Comparison of ENCODE assay signal across 14 mouse cellular contexts in the genomic region with DNA sequence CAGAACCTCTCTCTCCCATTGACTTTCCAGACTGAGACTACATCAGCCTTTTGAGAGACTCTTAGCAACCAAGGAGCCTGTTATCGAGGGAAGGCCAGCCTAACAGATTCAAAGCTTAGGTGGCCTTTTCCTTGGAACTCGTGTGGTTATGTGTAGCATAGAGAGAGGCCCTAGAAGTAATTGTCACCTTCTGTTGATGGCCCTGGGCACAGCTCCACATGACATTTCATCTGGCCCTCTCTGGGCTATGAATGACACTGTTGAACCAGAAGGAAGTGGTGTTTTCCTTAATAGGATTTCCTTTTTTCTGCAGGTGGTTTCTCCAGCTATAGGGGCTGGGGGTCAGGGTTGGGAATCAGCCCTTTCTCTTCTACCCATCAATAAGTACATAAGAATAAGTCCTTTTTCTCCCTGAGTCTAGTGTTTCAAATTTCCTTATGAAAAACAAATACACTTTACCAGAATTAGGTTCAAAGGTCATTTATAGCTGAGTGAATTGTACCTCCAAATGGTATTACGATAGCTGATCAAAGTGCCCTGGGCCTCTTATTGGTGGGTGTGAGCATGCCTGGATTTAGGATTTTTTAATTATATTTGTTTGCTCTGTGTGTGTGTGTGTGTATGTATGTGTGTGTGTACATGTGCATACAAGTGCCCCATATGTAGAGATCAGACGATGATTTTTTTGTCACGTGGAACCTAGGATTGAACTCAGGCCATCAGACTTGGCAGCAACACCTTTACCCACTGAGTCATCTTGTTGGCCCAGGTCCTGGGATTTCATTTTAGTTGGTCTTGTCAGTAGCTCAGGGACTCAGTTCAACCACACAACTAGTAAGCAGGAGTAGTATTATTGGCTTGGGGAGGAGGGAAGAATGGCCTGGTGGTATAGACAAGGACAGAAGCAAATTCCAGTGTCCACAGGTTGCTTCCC.
A peak's percentile ranks its signal among the peaks of the same experiment; 100 is the strongest.
DNase-seq lines count a peak whose midpoint lies in the region; ATAC-seq and TF ChIP-seq lines count a peak whose summit lies in the region.
"Had no signal": no experiment of that assay in that cellular context is flagged by ENCODE, and none has a peak within 500 bp of the region (broad histone marks: within the 10 kb centered on the region; RNA-seq: fewer than 3 reads in every experiment).

No protein-coding gene starts in this region.

- no peak for ATAC-seq in forebrain, embryonic 12.5 days (ENCODE audit: low FRiP score)
- ATAC-seq in forebrain, embryonic 13.5 days, result no peak
- 0 out of 2 replicates have a peak, but pooled peaks have one; percentile 50 for ATAC-seq in intestine, embryonic 14.5 days (replicated peaks; ENCODE audit: low FRiP score, low TSS enrichment, low read depth)

- TF ChIP-seq CTCF in MEL (IDR thresholded peaks at IDR 0.05 in 2 of 3, conservative IDR thresholded peaks at IDR 0.05 in 1 of 3; ENCODE audit: control insufficient read depth in 1 of 3, insufficient read depth in 1 of 3, low read depth in 2 of 3, low read length in 3 of 3, poor library complexity in 1 of 3, severe bottlenecking in 1 of 3), result no peak

- H3K79me2 ChIP-seq in MEL (ENCODE audit: control insufficient read depth, insufficient read depth, low read length, poor library complexity), result no peaks in the 10 kb centered on the region

- intact Hi-C loops in heart, postnatal 36 days (cut with DNase I), result no loop called here

- H3K9ac ChIP-seq in forebrain, embryonic 12.5 days, result no peak overlapping the region
- H3K9ac ChIP-seq in forebrain, embryonic 13.5 days, result no peak overlapping the region
- H3K9ac ChIP-seq in MEL (ENCODE audit: control insufficient read depth, low read depth, low read length, poor library complexity, severe bottlenecking), result no peak overlapping the region
- no peak overlapping the region for H3K9ac ChIP-seq in intestine, embryonic 14.5 days (ENCODE audit: low read length)
- H3K9ac ChIP-seq: limb, embryonic 13.5 days had no signal

- no peak overlapping the region for H3K4me3 ChIP-seq in forebrain, embryonic 12.5 days (replicated peaks)
- no peak overlapping the region for H3K4me3 ChIP-seq in forebrain, embryonic 13.5 days
- no peak overlapping the region for H3K4me3 ChIP-seq in MEL (ENCODE audit: control insufficient read depth in 1 of 2, insufficient read depth in 1 of 2, low read depth in 2 of 2, low read length in 2 of 2)
- no peak overlapping the region for H3K4me3 ChIP-seq in intestine, embryonic 14.5 days (ENCODE audit: low read depth, low read length)
- H3K4me3 ChIP-seq: heart, adult 2 months; limb, embryonic 13.5 days had no signal

- no peaks in the 10 kb centered on the region for H3K36me3 ChIP-seq in forebrain, embryonic 12.5 days (replicated peaks)
- H3K36me3 ChIP-seq in forebrain, embryonic 13.5 days (ENCODE audit: poor library complexity, severe bottlenecking), result no peaks in the 10 kb centered on the region
- H3K36me3 ChIP-seq in MEL (ENCODE audit: control insufficient read depth in 1 of 2, insufficient read depth in 2 of 2, low read length in 2 of 2), result peaks cover 0 to 12% of the 10 kb centered on the region in 2 experiments; a peak in 2 of 4 replicates
- no peaks in the 10 kb centered on the region for H3K36me3 ChIP-seq in intestine, embryonic 14.5 days (ENCODE audit: control insufficient read depth, insufficient read depth, low read length)
- H3K36me3 ChIP-seq: limb, embryonic 13.5 days had no signal

- TF ChIP-seq EP300 in MEL (IDR thresholded peaks at IDR 0.05; ENCODE audit: low read depth in 1 of 2, low read length in 2 of 2), result no peak

- peaks cover under 1% of the 10 kb centered on the region; the same call in 1 of the 2 replicates for H3K4me1 ChIP-seq in forebrain, embryonic 12.5 days
- 0 out of 2 replicates have a peak, but pooled peaks cover 5% of the 10 kb centered on the region for H3K4me1 ChIP-seq in forebrain, embryonic 13.5 days
- H3K4me1 ChIP-seq in MEL (ENCODE audit: control insufficient read depth in 1 of 2, insufficient read depth in 2 of 2, low read length in 2 of 2), result peaks cover 13% of the 10 kb centered on the region in 2 experiments
- H3K4me1 ChIP-seq in intestine, embryonic 14.5 days (replicated peaks; ENCODE audit: control insufficient read depth, insufficient read depth, low read length), result no peaks in the 10 kb centered on the region

- no peaks in the 10 kb centered on the region for H3K27me3 ChIP-seq in forebrain, embryonic 12.5 days
- H3K27me3 ChIP-seq in forebrain, embryonic 13.5 days, result no peaks in the 10 kb centered on the region
- no peaks in the 10 kb centered on the region for H3K27me3 ChIP-seq in MEL (ENCODE audit: control insufficient read depth in 1 of 2, insufficient read depth in 2 of 2, low read length in 2 of 2)
- no peaks in the 10 kb centered on the region for H3K27me3 ChIP-seq in intestine, embryonic 14.5 days (replicated peaks; ENCODE audit: control insufficient read depth, insufficient read depth, low read length)
- H3K27me3 ChIP-seq: limb, embryonic 13.5 days had no signal

- no peaks in the 10 kb centered on the region for H3K9me3 ChIP-seq in forebrain, embryonic 12.5 days
- H3K9me3 ChIP-seq in forebrain, embryonic 13.5 days (replicated peaks), result no peaks in the 10 kb centered on the region
- no peaks in the 10 kb centered on the region for H3K9me3 ChIP-seq in MEL (replicated peaks; ENCODE audit: insufficient read depth, low read length)
- H3K9me3 ChIP-seq in intestine, embryonic 14.5 days (ENCODE audit: control insufficient read depth, low read length), result no peaks in the 10 kb centered on the region
- H3K9me3 ChIP-seq: limb, embryonic 13.5 days had no signal

- no peak for TF ChIP-seq POLR2A in MEL (IDR thresholded peaks at IDR 0.05; ENCODE audit: control insufficient read depth in 1 of 2, insufficient read depth in 1 of 2, low read depth in 1 of 2, low read length in 2 of 2, poor library complexity in 1 of 2)

- TF ChIP-seq RAD21 in MEL (IDR thresholded peaks at IDR 0.05; ENCODE audit: low read depth, low read length), result no peak

- WGBS in forebrain, embryonic 12.5 days, result 72% methylated on average over 5 of the region's 5 CpGs
- WGBS in forebrain, embryonic 13.5 days, result 69% methylated on average over 5 of the region's 5 CpGs
- WGBS in intestine, embryonic 14.5 days, result 67% methylated on average over 5 of the region's 5 CpGs

- peak; percentile 67 for DNase-seq in adrenal gland, adult 2 months
- no peak for DNase-seq in adrenal gland, adult 8-10 months
- peak; percentile 38 for DNase-seq in MEL (ENCODE audit: low read depth, low spot score)
- DNase-seq in intestine, embryonic 14.5 days (ENCODE audit: low spot score), result no peak
- no peak for DNase-seq in heart, postnatal 36 days
- no peak for DNase-seq in kidney, adult 18-20 months
- DNase-seq: heart, adult 2 months; heart, postnatal 10 days; kidney, postnatal 14 days; lung, adult 2 months; thymus, postnatal 36 days had no signal

- no peak overlapping the region for H3K4me2 ChIP-seq in forebrain, embryonic 12.5 days
- no peak overlapping the region for H3K4me2 ChIP-seq in forebrain, embryonic 13.5 days
- no peak overlapping the region for H3K4me2 ChIP-seq in intestine, embryonic 14.5 days (ENCODE audit: low read length)
- H3K4me2 ChIP-seq: limb, embryonic 13.5 days had no signal

- 0 out of 2 replicates have a peak overlapping the region, but pooled peaks have one; percentile 15 for H3K27ac ChIP-seq in forebrain, embryonic 12.5 days
- no peak overlapping the region for H3K27ac ChIP-seq in forebrain, embryonic 13.5 days
- H3K27ac ChIP-seq in MEL (ENCODE audit: control insufficient read depth, low read depth, low read length), result no peak overlapping the region
- no peak overlapping the region for H3K27ac ChIP-seq in intestine, embryonic 14.5 days (ENCODE audit: low read depth)
- H3K27ac ChIP-seq: heart, adult 2 months; limb, embryonic 13.5 days had no signal

TF ChIP-seq in MEL, 35 proteins besides CTCF, POLR2A, EP300 and RAD21:
- TF ChIP-seq CHD1 (IDR thresholded peaks at IDR 0.05; ENCODE audit: low read depth, low read length), result no peak
- TF ChIP-seq KAT2A (conservative IDR thresholded peaks at IDR 0.05; ENCODE audit: low read depth, low read length), result no peak
- no peak for TF ChIP-seq MEF2A (IDR thresholded peaks at IDR 0.05; ENCODE audit: extremely low read depth, insufficient replicate concordance, low read depth, low read length, poor library complexity, severe bottlenecking)
- no peak for TF ChIP-seq USF1 (IDR thresholded peaks at IDR 0.05; ENCODE audit: low read depth, low read length)
- no peak for TF ChIP-seq POLR2AphosphoS5 (IDR thresholded peaks at IDR 0.05; ENCODE audit: borderline replicate concordance, low read depth, low read length)
- TF ChIP-seq HCFC1 (IDR thresholded peaks at IDR 0.05; ENCODE audit: low read depth, low read length), result no peak
- TF ChIP-seq ZNF384 (IDR thresholded peaks at IDR 0.05; ENCODE audit: low read depth, low read length), result no peak
- no peak for TF ChIP-seq CHD2 (IDR thresholded peaks at IDR 0.05; ENCODE audit: low read length)
- no peak for TF ChIP-seq MAZ (IDR thresholded peaks at IDR 0.05; ENCODE audit: low read depth, low read length)
- no peak for TF ChIP-seq ZKSCAN1 (IDR thresholded peaks at IDR 0.05; ENCODE audit: low read depth, low read length)
- TF ChIP-seq ZC3H11A (IDR thresholded peaks at IDR 0.05; ENCODE audit: low read depth, low read length), result no peak
- no peak for TF ChIP-seq E2F4 (IDR thresholded peaks at IDR 0.05; ENCODE audit: borderline replicate concordance, low read depth, low read length)
- TF ChIP-seq ZMIZ1 (IDR thresholded peaks at IDR 0.05; ENCODE audit: low read depth, low read length), result no peak
- no peak for TF ChIP-seq MXI1 (IDR thresholded peaks at IDR 0.05; ENCODE audit: low read depth, low read length)
- TF ChIP-seq MYB (IDR thresholded peaks at IDR 0.05; ENCODE audit: low read depth, low read length), result no peak
- no peak for TF ChIP-seq TCF12 (IDR thresholded peaks at IDR 0.05; ENCODE audit: low read depth, low read length)

Comparison
In these comparisons a context has a peak if more than half of its experiments do, and no peak if none do; other contexts are left out.
1. DNase-seq: peak in adrenal gland, adult 2 months (single experiment) and MEL (single experiment); none in adrenal gland, adult 8-10 months (single experiment), intestine, embryonic 14.5 days (single experiment), heart, postnatal 36 days (0 of 2) and kidney, adult 18-20 months (single experiment).